Mouse (Mus musculus): ENCODE results near the gene Ppip5k1. TPM values are rescaled to one million over a fixed set of nuclear protein-coding genes. Genes with fewer than 3 reads are reported as not detected.

Ppip5k1 gene
- polyA plus RNA-seq, 1 experiment from 2014 or later: 6.2 TPM

DNA sequence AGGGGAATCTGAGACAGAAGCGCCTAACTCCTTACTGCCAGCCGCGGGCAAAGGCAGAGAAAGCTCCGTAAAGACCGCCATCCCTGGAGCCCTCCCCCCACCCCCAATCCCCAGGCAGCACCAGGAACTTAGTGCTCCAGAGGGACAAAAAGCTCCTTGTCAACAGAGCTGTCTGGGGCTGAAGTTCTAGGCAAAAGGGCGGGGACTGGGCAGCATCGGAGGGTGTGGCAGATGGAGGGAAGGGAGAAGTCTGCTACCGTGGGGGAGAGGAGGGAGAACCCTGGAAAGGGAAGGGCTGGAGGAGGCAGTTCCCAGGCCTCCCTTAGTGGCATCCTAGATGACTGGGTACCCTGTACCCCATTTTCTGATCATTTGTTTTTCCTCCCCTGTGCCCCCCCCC is 57.1 kb downstream of the Ppip5k1 start:
- H3K4me2 ChIP-seq: no peak overlapping the region
- H3K4me1 ChIP-seq (replicated peaks): peaks cover 14% of the 10 kb centered on the region; the same call in 1 of the 2 replicates
- H3K9me3 ChIP-seq (replicated peaks): no peaks in the 10 kb centered on the region
- ATAC-seq (ENCODE audit: insufficient read depth): no peak
- 8% methylated on average over 8 of the region's 8 CpGs for WGBS (ENCODE audit: insufficient replicate concordance)
- H3K4me3 ChIP-seq (replicated peaks): no peak overlapping the region
- H3K27me3 ChIP-seq: peaks cover 100% of the 10 kb centered on the region
- H3K27ac ChIP-seq (replicated peaks): no peak overlapping the region
- H3K9ac ChIP-seq: no peak overlapping the region
- no peaks in the 10 kb centered on the region for H3K36me3 ChIP-seq (replicated peaks)

DNA sequence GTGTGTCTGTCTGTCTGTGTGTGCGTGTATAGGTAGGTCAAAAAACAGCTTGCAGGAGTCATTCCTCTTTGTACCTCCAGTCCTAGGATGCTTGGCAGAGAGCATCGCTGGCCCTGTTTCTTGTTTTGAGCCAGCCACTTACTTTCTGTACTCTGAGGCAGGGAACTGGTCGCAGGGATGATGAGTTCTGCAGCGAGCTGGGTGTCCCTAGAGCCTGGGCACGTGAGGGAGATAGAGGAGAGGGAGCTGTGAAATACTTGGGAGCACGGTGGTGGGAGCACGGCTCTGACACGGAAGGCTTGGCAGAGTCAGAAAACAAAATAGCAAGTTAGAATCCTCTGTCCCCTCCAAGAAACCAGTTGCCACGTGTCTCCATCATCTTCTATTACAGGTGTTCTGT is 57.5 kb downstream of the Ppip5k1 start:
- Histone ChIP-seq H3K27me3 (peaks cover 100% of the 10 kb centered on the region), H3K9me3 (replicated peaks) (no peaks in the 10 kb centered on the region), H3K36me3 (replicated peaks) (no peaks in the 10 kb centered on the region), H3K9ac (no peak overlapping the region), H3K27ac (replicated peaks) (no peak overlapping the region), H3K4me2 (no peak overlapping the region), H3K4me1 (replicated peaks) (peaks cover 14% of the 10 kb centered on the region; the same call in 1 of the 2 replicates), H3K4me3 (replicated peaks) (no peak overlapping the region)
- WGBS (ENCODE audit: insufficient replicate concordance): 7% methylated on average over 9 of the region's 9 CpGs
- no peak for ATAC-seq (ENCODE audit: insufficient read depth)

- H3K4me2 ChIP-seq: no peak overlapping the region
- no peak overlapping the region for H3K9ac ChIP-seq
- H3K27me3 ChIP-seq: peaks cover 100% of the 10 kb centered on the region
- H3K4me1 ChIP-seq (replicated peaks): peaks cover 14% of the 10 kb centered on the region; the same call in 1 of the 2 replicates
- no peak overlapping the region for H3K4me3 ChIP-seq (replicated peaks)
- H3K27ac ChIP-seq (replicated peaks): no peak overlapping the region
- ATAC-seq (ENCODE audit: insufficient read depth): no peak
- H3K36me3 ChIP-seq (replicated peaks): no peaks in the 10 kb centered on the region
- no peaks in the 10 kb centered on the region for H3K9me3 ChIP-seq (replicated peaks)
- WGBS (ENCODE audit: insufficient replicate concordance): 12% methylated on average over 6 of the region's 6 CpGs
Observed at GRCm38 (mm10) chr2:121296754-121297231, 58.4 kb downstream of the Ppip5k1 start.

DNA sequence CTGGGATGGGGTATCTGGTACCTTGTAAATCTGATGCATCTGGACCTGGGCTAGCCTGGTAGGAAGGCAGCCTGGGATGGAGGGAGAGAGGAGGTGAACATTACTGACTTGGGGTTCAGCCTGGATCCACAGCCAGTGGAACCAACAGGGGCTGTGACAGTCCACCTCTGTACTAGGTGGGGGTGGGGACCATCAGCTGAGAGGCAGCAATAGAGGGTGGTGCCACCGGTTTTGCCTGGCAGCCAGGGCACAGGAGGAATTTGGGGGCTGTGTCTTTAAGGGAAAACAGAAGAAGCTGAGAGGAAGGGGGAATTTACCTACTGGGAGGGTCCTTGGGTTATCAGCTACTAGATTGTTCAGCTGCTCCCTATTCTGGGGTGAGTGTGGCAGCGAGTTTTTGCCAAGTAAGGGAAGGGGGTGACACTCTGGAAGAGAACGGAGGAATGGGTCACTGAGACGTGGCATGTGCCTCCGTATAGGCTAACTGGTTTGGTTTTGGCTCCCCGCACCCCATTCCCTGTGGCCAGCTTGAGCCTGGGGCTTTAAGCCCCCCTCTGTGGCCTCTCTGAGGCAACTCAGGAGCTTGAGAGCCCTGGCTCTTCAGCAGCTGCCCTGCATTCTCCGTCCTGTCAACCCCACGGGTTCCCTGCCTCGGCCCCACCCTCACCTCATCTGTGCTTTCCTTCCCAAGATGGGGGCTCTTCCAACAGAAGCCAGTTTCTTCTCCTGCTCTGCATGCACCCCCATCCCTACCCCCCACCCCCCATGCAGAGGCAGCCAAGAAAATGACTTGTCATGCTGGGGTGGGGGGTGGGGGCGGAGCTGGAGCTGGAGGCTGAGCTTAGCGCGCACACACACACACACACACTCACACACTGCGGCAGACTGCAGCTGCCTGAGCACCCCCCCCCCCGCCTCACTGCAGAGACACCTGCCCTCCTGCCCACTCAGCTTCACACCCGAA is 59.3 kb downstream of the Ppip5k1 start:
- H3K9me3 ChIP-seq (replicated peaks): no peaks in the 10 kb centered on the region
- H3K4me1 ChIP-seq (replicated peaks): peaks cover 14% of the 10 kb centered on the region; the same call in 1 of the 2 replicates
- no peak overlapping the region for H3K9ac ChIP-seq
- peaks cover 100% of the 10 kb centered on the region for H3K27me3 ChIP-seq
- H3K36me3 ChIP-seq (replicated peaks): no peaks in the 10 kb centered on the region
- WGBS (ENCODE audit: insufficient replicate concordance): under 1% methylated on average over 15 of the region's 15 CpGs
- H3K4me2 ChIP-seq: peak overlapping the region; percentile 23; the same call in 1 of the 2 replicates
- no peak for ATAC-seq (ENCODE audit: insufficient read depth)
- peak overlapping the region; percentile 4 for H3K4me3 ChIP-seq (replicated peaks)
- no peak overlapping the region for H3K27ac ChIP-seq (replicated peaks)

DNA sequence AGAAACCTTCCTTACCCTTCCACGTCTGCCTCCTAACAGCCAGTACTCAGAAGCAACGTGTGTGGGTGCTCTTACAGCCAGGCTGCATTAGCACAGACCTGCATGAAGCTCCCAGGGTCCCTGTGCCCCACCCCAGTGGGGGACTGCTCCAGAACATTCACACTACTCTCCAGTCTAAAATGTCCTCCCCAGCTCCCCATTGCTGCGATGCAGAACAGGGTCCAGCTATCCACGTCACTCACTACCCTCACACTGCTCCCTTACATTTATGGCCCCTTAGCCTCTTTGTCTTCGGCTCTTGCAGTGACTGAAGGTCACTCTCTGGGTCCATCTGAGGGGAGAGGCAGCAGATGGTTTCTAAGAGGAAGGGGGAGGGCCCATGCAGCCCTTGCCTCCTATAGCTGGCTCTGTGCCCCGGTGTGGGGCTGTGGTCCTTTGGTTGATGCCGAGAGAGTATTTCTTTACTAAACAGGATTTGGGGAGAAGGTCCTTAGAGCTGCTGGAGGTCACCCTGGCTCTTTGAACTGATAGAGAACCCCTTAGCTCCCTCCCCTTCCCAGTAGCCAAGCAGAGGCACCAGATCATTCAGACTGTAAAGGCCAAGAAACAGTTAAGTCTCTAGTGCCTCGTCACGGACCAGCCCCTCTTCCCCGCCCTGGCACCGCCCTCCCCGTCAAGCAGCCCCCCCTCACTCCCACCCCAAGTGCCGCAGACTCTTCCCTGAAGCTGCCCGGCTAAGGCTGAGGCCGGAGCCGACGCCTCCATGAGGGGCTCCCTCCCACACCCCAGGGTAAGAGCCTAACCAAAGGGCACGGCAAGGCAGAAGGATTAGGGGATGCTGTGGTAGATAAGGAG is 60.2 kb downstream of the Ppip5k1 start:
- no peak overlapping the region for H3K4me2 ChIP-seq
- H3K36me3 ChIP-seq (replicated peaks): no peaks in the 10 kb centered on the region
- no peak overlapping the region for H3K27ac ChIP-seq (replicated peaks)
- no peak overlapping the region for H3K4me3 ChIP-seq (replicated peaks)
- H3K4me1 ChIP-seq (replicated peaks): peaks cover 17% of the 10 kb centered on the region
- no peak for ATAC-seq (ENCODE audit: insufficient read depth)
- 3% methylated on average over 18 of the region's 18 CpGs for WGBS (ENCODE audit: insufficient replicate concordance)
- H3K9me3 ChIP-seq (replicated peaks): no peaks in the 10 kb centered on the region
- H3K27me3 ChIP-seq: peaks cover 100% of the 10 kb centered on the region
- H3K9ac ChIP-seq: no peak overlapping the region

DNA sequence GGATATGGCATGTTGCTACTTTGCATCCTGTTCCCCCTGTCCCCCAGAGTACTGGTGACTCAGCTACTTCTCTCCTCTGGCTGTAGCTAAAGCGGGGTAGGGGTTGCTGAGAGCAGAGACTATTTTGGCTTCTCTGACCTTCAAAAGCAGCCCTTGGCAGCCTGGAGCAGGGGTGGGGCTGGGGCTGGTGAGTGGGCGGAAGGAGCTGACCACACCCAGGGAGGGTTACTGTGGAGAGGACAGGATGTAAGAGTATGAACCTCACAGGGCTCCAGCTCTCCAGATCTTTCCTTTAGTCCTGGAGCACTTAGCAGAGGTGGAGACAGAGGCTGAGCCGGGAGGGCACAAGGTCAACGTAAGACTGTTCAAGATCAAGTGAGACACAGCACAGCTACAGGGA is 61.0 kb downstream of the Ppip5k1 start:
- Histone ChIP-seq H3K9me3 (replicated peaks) (no peaks in the 10 kb centered on the region), H3K36me3 (replicated peaks) (no peaks in the 10 kb centered on the region), H3K4me2 (no peak overlapping the region), H3K27ac (replicated peaks) (no peak overlapping the region), H3K4me1 (replicated peaks) (peaks cover 25% of the 10 kb centered on the region), H3K9ac (no peak overlapping the region), H3K27me3 (peaks cover 100% of the 10 kb centered on the region), H3K4me3 (replicated peaks) (no peak overlapping the region)
- WGBS (ENCODE audit: insufficient replicate concordance): 11% methylated on average over 4 of the region's 4 CpGs
- ATAC-seq (ENCODE audit: insufficient read depth): no peak

GRCm38 (mm10) chr2:121292316-121293013 is 62.7 kb downstream of the Ppip5k1 start:
- no peaks in the 10 kb centered on the region for H3K36me3 ChIP-seq (replicated peaks)
- H3K27ac ChIP-seq (replicated peaks): no peak overlapping the region
- peaks cover 29% of the 10 kb centered on the region for H3K4me1 ChIP-seq (replicated peaks)
- no peak for ATAC-seq (ENCODE audit: insufficient read depth)
- H3K4me3 ChIP-seq (replicated peaks): no peak overlapping the region
- H3K4me2 ChIP-seq: no peak overlapping the region
- 47% methylated on average over 5 of the region's 5 CpGs for WGBS (ENCODE audit: insufficient replicate concordance)
- no peak overlapping the region for H3K9ac ChIP-seq
- H3K27me3 ChIP-seq: peaks cover 100% of the 10 kb centered on the region
- no peaks in the 10 kb centered on the region for H3K9me3 ChIP-seq (replicated peaks)

- H3K36me3 ChIP-seq (replicated peaks): no peaks in the 10 kb centered on the region
- ATAC-seq (ENCODE audit: insufficient read depth): no peak; the same call in 1 of the 2 replicates
- no peak overlapping the region for H3K27ac ChIP-seq (replicated peaks)
- H3K4me2 ChIP-seq: peak overlapping the region; percentile 84
- WGBS (ENCODE audit: insufficient replicate concordance): 7% methylated on average over 36 of the region's 36 CpGs
- peaks cover 83% of the 10 kb centered on the region for H3K27me3 ChIP-seq
- H3K9ac ChIP-seq: peak overlapping the region; percentile 10; the same call in 1 of the 2 replicates
- H3K4me3 ChIP-seq (replicated peaks): peak overlapping the region; percentile 60
- no peaks in the 10 kb centered on the region for H3K9me3 ChIP-seq (replicated peaks)
- peaks cover 21% of the 10 kb centered on the region for H3K4me1 ChIP-seq (replicated peaks)
Observed at GRCm38 (mm10) chr2:121289730-121290540, 65.3 kb downstream of the Ppip5k1 start.

DNA sequence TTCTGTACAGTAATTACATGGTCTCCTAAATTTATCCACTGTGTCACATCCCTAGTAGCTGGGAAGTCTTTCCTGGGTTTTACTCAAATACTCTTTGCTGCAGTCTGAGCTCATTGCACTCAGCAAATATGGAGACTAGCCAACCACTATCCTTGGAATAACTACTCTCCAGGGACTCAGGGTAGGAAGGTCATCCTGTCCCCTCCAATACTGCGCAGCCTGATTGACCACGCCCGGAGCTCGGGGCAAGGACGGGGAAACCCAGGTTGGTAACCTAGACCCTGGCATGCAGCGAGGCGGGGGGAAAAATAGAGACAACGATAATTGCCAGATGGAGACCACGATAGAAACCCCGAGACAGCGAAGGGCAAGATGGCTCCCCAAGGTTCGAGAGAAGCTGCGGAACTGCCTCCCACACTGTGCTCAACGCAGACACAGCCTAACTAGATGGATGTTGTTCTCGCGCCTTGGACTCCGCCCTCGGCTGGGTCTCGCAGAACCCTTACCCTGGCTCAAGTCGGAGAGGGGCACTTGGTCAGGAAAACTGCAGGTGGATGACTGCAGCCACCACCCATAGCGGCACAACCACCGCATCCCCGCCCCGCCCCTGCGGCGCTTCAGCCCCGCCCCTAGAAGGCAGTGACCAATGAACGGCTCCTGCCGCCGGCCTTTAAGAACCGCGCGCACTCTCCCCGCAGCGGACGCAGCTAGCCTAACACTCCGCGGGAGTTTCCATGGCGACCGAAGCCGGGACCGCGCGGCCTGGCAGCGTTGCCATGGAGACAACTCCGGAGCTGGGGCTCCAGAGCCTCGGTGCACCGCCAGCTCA is 66.1 kb downstream of the Ppip5k1 start, which contains the start of gene Map1a:
TSS of gene Map1a (plus strand) at position 700 of the 829 bp plus-strand sequence.
- Histone ChIP-seq H3K4me1 (replicated peaks) (peaks cover 18% of the 10 kb centered on the region), H3K4me3 (replicated peaks) (peak within 1 kb of the TSS; percentile 60), H3K27ac (replicated peaks) (no peak within 1 kb of the TSS), H3K36me3 (replicated peaks) (no peaks in the 10 kb centered on the region), H3K9ac (peak within 1 kb of the TSS; percentile 10; the same call in 1 of the 2 replicates), H3K9me3 (replicated peaks) (no peaks in the 10 kb centered on the region), H3K27me3 (peaks cover 74% of the 10 kb centered on the region), H3K4me2 (peak within 1 kb of the TSS; percentile 84)
- WGBS (ENCODE audit: insufficient replicate concordance): 2% methylated on average over 47 of the region's 48 CpGs
- peak; percentile 97 for ATAC-seq (ENCODE audit: insufficient read depth)
